Mouse (Mus musculus): ENCODE measurements around the gene Pmvk.

DNA sequence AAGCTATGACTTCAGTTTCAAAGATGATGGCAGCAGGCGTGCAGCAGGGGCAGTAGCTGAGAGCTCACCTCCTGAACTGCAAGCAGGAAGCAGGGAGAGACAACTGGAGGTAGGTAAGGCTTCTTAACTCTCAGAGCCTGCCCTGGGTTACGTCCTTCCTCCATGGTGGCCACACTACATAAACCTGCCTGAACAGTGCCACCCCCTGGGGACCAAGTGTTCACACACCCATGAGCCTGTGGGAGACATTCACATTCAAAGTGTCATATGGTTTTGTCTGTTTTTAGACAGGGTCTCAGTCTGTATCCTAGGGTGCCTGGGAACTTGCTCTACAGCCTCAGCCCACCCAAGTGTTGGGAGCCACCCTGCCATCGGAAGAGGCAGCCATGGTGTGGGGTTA lies 36.4 kb downstream of the Pmvk start:
- TF ChIP-seq POLR2A (IDR thresholded peaks at IDR 0.05; ENCODE audit: insufficient read depth, low read depth, low read length) = no peak
- TF ChIP-seq CTCF (IDR thresholded peaks at IDR 0.05) = no peak
